Mouse (Mus musculus): Measurements from ENCODE around the gene Cuta.
A peak's percentile ranks its signal among the peaks of the same experiment; 100 is the strongest.
"Not testable (repeated sequence)": the region's sequence is repeated elsewhere in the genome, so short reads cannot be mapped to it uniquely, and the experiment has no call there.

The Cuta gene

DNA sequence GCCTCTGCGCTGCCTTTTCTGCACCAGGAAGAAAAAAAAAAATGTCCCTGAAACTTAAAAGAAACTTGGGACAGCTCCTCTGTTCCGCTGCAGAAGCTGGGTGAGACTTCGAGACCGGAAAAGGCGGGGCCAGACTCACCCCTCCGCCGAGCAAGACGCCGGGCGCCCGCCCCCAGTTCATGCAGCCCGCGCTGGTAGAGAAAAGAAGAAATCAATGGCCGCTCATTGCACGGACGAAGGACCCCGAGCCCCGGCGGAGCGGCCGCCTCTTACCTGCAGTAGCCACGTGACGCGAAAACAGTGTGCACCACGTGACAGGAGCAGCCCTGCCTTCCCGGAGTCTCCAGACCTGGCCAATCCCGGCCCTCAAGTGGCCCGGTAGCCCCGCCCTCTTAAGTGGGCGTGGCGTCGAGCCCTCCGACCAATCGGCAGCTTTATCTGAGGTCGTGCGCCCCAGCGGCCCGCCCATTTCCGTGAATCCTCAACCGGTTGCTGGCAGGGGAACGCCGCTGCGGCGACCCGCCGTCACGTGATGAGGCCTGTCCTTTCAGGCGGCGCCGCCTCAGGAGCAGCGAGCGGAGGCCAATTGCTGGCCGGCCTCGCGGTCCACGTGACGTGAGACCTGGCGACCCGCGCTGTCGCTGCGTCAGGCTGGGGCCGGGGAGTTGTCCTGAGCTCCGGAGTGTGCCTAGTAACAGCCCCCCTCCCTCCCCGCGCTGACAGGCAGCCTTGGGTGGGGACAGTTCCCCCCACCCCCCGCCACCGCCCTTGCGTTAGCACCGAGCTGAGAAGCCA lies at the start of gene Cuta:
Cuta (minus strand) TSS at position 392 of the 795 bp plus-strand sequence.
- DNase-seq (ENCODE audit: low spot score in 2 of 2) = peak; percentile 100

DNA sequence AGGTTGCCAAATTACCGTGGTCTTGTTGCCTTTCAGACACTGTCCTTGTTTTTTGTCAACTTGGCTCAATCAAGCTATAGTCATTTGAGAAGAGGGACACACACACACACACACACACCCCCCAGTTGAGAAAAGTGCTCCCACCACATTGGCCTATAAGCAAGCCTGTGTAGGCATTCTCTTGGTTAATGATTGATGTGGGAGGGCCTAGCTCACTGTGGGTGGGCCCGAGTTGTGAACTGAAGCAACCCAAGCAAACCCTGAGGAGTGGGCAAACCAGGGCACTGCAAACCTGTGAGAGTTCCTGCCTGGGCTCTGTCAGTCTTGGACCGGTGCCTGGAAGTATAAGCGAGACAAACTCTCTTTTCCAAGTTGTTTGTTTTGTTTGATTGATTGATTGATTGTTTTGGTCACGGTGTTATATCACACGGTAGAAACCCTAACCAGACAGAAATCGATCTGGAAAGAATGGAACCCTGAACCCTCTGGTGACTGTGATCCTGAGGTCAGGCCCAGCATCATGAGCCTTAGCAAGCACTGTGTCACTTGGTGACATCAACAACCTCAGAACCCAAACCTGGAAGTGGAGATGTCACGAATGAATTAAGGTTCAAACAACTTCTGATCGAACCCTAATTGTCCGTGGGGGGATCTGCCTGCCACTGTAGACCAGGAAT lies 46.3 kb upstream of the Cuta start:
- DNase-seq (ENCODE audit: low spot score in 2 of 2) = no peak

DNA sequence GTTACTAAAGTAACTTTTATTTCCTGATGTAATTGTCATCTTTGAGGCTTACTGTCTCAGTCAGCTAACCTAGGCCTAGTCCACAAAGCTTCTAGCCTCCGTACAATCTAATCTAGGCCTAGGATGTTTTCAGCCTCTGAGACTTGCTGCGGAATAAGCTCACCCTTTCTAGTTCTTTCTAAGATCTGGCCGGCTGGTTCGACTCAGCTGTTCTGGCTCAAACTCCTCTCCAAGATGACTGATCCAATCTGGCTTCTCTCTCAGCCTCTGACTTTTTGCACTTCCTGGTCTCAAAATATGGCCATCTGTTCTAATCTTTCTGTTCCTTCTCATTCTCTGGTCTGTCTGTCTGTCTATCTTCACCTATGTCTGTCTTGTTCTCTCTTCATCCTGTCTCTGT lies 44.0 kb upstream of the Cuta start:
- DNase-seq (ENCODE audit: low spot score in 2 of 2) = no peak

DNA sequence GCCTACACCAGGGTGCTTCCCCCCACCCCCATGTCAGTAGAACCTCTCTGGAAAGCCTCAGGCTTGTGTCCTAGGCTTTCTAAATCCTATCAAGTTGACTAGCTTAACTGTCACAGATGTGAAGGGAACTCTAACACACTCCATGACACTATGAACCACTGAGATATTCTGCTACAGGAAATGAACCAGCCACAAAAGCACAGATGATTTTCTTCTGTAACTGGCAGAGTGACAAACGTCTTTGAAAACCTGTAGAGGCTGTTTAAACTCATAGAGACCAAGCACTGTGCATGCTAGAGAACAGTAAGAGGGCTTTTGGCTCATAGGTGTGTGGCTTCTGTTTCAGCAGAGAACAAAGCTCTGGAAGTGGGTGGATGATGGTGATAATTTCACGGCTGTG lies 41.7 kb upstream of the Cuta start:
- no peak for DNase-seq (ENCODE audit: low spot score in 2 of 2)

DNA sequence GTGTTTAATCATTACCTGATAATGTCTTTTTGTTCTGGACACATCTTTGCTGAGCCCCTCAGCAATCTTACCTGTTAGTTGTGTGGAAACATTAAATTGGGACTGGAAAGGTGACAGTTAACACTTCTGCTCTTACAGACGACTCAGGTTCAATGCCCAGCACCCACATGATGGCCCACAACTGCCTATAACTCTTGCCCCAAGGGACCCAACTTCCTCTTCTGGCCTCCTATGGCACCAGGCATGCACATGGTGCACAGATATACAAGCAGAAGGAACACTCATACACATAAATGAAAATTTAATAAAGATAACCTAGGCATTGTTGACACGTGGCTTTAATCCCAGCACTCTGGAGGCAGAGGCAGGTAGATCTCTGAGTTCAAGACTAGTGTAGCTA lies 40.1 kb upstream of the Cuta start:
- no peak for DNase-seq (ENCODE audit: low spot score in 2 of 2)

DNA sequence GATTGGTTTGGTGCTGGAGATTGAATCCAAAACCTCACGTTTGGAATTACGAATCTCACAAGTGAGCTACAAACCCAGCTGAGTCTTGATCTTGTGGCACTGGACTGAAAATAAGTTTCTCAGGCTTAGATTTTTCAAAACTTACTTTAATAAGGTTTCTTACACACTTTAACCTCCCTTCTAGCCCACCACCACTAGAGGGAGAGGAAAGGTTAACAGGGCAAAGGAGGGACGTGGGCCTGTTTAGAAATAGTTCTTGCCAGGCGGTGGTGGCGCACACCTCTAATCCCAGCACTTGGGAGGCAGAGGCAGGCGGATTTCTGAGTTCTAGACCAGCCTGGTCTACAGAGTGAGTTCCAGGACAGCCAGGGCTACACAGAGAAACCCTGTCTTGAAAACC lies 38.0 kb upstream of the Cuta start:
- DNase-seq (ENCODE audit: low spot score in 2 of 2) = not testable (repeated sequence)

DNA sequence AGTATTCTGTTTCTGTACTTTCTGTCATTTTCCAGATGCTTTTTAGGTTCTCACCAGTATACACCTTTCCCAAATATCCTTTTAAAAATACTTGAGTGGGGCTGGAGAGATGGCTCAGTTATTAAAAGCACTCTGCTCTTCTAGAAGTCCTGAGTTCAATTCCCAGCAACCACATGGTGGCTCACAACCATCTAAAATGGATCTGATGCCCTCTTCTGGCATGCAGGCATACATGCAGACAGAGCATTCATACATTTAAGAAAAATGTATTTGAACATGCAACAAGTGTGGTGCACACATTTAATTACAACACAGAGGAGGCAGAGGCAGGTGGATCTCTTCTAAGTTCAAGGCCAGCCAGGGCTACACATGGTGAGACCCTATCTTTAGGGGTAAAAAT lies 36.0 kb upstream of the Cuta start:
- DNase-seq (ENCODE audit: low spot score in 2 of 2) = no peak

DNA sequence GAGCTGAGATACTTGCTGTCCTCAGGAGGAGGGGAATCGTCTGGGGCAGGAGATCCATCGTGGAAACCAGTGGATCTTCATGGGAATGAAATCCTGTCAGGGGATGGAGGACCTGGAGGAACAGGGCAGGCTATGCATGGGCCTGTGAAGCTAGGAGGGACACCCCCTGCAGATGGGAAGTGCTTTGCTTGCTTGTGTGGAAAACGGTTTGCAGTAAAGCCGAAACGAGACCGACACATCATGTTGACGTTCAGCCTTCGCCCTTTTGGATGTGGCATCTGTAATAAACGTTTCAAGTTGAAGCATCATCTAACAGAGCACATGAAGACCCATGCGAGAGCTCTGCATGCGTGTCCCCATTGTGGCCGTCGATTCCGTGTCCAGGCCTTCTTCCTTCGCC lies 35.2 kb upstream of the Cuta start:
- no peak for DNase-seq (ENCODE audit: low spot score in 2 of 2)

DNA sequence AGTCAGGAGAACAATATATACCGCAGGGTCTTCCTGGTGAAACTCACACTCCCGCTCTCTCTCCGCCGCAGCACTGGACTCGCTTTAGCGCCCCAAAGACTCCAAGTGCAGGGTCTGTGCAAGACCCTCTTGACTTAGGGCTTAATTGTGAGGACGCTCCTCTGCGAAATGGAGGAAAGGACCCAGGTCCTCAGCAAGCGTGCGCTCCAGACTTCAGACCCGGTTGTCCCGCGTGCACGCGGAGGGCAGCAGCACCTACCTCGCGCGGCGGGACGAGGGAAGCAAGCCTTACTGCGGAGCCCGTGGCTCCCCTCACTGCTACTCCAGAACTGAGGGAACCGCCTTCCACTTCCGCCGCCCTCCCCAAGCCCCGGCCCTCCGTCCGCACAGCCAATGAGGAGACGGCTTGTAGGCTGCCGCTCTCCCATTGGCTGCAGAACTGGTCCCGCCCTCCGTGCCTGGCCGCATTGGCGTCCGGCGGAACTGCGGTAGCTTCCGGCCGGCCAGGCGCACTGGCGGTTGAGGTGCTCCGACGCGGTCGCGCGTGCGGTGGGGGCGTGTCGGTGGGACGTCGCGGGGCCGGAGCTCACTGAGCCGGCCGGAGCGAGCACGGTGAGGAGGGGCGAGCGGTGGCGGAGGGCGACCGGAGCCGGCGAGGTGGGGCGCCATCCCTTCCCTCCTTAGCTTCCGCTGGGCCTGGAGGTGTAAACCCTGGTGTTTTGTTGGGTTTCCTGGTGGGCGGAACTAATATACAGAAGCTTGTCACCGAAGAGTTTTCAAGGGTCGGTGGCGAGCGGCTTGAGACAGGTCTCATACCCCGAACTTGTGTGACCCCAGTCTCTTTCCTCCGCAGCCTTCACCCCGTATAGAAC lies 33.6 kb upstream of the Cuta start, which contains the start of gene Zbtb9:
Zbtb9 (plus strand) TSS at position 465 of the 872 bp plus-strand sequence.
- peak; percentile 94 to 95 for DNase-seq (ENCODE audit: low spot score in 2 of 2)

DNA sequence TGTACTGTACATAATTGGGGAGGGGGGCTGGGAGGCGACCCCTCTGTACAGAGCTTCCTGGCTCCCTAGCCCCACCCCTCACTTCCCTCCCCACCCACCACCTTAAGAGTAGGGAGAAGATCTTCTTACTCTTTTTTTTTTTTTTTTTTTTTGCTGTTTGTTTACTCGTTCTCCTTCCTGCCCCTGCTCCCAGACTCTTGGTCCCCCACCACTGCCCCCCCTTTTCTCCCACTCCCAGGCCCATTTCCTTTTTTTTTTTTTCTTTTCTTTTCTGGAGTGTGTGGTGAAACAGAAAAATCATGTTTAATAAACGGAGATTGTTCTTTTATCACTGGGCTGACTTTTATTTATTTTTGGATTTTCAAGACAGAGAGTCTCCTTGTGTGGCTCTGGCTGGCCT lies 32.7 kb upstream of the Cuta start:
- no peak for DNase-seq (ENCODE audit: low spot score in 2 of 2)

DNA sequence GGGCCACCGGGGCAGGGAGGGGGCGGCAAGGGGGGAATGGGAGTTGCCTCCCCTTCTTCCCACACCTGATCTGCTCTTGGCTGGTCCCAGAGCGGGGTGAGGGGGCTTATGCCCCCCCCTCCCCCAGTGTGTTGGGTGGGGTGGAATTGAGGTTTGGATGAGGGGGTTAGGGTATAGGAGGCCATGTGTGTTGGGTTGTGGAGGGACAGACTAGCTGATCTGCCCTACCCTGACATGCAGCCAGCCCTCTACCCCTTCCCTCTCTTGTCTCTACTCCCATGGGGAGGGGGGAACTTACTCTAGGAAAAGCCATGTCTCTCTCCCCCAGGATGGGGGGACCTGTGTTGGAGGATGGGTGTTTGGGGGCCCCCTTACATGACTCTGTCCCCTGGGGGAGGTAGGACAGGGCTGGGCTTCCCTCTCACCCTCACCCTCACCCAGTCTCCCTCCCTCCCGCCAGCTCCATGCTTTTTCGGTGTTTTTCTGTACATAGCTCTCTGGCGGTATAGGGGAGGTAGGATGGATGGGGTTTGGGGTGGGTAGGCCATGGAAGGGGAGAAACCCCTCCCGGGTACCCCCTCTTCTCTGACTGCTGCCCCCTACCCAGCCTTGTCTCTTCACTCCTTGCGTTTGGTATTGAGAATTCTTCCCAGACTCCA lies 32.0 kb upstream of the Cuta start:
- peak in 1 of 2 experiments; percentile 13 for DNase-seq (ENCODE audit: low spot score in 2 of 2)

DNA sequence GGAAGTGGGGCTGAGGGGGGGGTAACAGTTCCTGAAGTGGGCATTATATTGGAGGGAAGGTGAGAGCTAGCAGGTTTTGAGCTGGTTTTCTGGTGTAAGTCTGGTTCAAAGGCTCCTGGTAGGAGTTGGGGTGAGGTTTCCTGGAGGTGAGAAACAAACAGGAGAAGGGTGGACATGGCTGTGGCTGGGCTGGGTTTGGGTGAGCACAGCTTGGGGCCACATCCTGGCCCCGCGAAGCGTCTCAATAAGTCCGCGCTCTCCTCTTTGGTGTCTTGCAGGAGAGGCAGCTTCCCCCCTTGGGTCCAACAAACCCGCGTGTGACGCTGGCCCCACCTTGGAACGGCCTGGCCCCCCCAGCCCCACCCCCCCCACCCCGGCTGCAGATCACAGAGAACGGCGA lies 30.9 kb upstream of the Cuta start:
- peak in 1 of 2 experiments; percentile 8 for DNase-seq (ENCODE audit: low spot score in 2 of 2)

DNA sequence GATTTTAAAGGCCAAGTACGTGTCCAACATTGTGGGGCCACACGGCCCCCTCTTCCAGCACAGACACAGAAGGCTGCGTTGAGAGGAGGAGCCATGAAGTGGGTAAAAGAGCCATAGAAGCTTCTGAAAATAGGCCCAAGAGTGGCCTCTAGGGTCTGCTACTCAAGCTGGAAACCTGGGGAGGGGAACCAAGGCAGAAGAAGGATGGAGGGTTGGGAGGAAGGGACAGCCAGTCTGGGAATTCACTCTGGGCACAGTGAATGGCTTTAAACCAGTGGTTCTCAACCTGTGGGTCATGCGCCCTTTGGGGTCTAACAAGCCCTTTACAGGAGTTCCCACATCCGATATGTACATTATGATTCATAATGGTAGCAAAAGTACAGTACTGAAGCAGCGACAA lies 29.9 kb upstream of the Cuta start:
- no peak for DNase-seq (ENCODE audit: low spot score in 2 of 2)

DNA sequence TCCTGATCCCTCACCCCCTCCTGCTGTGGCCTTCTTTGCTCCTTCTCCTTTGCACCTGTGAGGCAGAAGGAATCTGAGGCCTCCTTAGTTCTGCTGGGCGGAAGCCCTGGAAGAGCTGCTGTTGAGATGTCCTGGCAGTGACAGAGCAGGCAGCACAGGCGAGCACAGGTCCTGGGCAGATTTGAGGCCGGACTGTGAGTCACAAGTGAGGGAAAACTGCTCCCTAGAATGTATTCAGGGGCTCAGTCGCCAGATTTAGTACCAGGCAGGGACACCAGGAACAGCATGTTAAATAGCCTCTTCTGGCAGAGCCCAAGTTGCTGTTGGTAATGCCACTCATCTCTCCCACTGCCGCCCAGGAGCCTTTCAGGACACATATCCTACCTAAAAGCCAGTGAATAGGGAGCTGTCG lies 28.8 kb upstream of the Cuta start:
- DNase-seq (ENCODE audit: low spot score in 2 of 2) = peak in 1 of 2 experiments; percentile 10

DNA sequence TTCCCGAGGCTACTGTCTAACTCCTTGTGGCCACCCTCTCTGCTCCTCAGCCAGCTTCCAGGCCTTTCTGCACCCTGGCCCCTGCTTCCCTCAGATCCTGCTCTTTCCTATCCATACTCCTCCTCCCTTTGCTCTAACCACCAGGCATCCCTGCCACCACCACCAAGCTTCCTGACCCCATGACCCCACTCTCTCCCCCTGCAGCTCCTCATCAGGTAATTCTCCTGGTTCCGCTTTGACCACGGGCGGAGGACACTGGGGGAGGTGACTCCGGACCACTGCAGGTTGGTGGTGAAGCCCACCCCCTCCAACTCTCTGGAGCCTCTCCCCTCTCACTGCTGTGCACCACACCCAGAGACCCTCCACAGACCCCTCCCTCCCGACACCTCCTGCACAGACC lies 28.1 kb upstream of the Cuta start:
- DNase-seq (ENCODE audit: low spot score in 2 of 2) = peak in 1 of 2 experiments; percentile 8

DNA sequence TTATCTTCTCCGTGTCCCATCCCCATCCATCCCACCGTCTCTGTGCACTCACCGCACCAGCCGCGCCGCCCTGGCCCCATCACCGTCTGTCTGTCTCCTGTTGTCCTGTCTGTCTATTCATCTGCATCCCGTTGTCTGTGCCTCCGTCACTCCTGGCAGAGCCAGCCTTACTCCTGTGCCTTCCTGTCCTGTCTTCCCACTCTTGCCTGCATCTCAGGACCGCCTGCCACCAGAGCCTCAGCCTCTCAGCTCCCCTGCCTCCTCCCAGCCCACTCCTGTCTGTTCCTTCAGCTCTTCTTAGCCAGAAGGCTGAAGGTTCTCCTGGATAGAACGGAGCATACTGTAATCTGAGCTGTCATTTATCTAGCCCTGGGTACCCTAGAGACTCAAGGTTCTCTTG lies 27.6 kb upstream of the Cuta start:
- peak in 1 of 2 experiments; percentile 8 for DNase-seq (ENCODE audit: low spot score in 2 of 2)

DNA sequence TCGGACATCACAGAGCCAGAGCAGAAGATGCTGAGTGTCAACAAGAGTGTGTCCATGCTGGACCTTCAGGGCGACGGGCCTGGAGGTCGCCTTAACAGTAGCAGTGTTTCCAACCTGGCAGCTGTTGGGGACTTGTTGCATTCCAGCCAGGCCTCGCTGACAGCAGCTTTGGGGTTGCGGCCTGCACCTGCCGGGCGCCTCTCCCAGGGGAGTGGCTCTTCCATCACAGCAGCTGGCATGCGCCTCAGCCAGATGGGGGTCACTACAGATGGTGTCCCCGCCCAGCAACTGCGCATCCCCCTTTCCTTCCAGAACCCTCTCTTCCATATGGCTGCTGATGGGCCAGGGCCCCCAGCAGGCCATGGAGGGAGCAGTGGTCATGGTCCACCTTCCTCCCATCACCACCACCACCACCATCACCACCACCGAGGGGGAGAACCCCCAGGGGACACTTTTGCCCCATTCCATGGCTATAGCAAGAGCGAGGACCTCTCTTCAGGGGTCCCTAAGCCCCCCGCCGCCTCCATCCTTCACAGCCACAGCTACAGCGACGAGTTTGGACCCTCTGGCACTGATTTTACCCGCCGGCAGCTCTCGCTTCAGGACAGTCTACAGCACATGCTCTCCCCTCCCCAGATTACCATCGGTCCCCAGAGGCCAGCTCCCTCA lies 22.3 kb upstream of the Cuta start:
- peak in 1 of 2 experiments; percentile 9 for DNase-seq (ENCODE audit: low spot score in 2 of 2)

DNA sequence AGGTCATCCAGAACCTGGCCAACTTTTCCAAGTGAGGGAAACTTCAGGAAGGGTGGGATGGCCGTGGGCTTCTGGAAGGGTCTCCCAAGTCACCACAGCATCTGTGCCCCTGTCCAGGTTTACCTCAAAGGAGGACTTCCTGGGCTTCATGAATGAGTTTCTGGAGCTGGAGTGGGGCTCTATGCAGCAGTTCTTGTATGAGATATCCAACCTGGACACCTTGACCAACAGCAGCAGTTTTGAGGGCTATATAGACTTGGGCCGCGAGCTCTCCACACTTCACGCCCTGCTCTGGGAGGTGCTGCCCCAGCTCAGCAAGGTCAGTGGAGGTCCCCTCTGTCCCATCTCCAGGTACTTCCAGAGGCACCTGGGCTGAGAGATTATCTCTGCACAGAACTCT lies 20.4 kb upstream of the Cuta start:
- no peak for DNase-seq (ENCODE audit: low spot score in 2 of 2)

DNA sequence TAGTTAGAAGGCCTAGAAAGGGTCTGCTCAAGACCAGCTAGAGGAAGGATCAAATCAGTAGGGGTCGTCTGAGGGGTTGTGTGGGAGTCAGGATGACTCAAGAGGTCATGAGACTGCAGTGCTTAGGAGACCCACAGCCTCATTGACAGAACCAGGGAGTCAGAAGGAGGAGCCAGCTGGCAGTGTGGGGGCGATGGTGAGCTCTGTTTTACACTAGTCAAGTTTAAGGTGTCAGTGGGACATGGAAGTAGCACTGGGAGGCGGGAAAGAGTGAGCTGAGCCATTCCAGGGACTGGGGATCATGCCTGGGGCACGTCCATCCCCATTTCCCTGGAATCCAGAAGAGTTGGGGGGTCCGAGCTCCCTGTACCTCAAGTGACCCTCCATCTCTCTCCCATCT lies 19.5 kb upstream of the Cuta start:
- peak in 1 of 2 experiments; percentile 20 for DNase-seq (ENCODE audit: low spot score in 2 of 2)

DNA sequence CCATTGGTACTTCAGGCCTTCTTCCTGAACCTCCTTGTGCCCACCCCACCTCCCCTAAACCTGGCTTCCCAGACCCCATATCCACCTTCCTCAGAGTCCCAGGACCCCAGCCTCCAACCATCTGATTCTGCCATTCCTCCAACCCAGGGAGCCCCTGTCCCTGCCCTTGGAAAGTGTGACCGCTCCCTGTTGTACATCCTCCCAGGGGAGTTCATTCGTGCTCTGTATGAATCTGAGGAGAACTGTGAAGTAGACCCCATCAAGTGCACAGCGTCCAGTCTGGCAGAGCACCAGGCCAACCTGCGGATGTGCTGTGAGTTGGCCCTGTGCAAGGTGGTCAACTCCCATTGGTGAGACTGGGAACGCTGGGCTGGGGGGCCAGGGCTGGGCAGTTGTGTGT lies 18.5 kb upstream of the Cuta start:
- DNase-seq (ENCODE audit: low spot score in 2 of 2) = no peak

DNA sequence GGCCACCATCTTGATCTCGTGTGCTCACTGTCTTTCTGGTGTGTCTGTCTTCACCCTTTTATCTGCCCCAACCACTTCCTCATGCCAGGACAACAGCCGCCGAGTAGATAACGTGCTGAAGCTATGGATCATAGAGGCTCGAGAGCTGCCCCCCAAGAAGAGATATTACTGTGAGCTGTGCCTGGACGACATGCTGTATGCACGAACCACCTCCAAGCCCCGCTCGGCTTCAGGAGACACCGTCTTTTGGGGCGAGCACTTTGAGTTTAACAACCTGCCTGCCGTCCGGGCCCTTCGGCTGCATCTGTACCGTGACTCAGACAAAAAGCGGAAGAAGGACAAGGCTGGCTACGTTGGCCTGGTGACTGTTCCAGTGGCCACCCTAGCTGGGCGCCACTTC lies 17.5 kb upstream of the Cuta start:
- peak in 1 of 2 experiments; percentile 13 for DNase-seq (ENCODE audit: low spot score in 2 of 2)
